Mouse (Mus musculus): ENCODE results near the gene Zfp385a.

Zfp385a gene

DNA sequence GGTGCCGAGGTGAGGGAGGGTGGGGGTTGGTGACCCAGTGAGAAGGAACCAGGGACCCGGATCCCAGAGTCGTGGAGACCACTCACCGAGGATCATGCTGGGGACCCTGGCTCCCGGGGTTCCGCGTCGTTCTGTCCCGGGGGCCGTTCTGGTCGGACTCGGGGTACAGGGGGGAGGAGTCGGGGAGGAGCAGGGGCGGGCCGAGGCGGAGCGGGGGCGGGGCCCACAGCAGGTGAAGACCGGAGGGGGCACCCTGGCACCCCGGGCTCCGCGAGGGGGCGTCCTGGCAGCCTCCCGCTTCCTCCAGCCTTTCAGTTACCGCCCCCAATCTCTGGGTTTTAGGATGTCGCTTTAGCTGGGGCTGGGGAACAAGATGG is at the start of gene Zfp385a:
Gene Zfp385a (minus strand): TSS at position 133 of the 377 bp plus-strand sequence.
- in situ Hi-C loops (cut with MboI; ENCODE audit: low pct_unique_long_range_greater_than_20kb in 1 of 2, low sequenced_read_pairs in 2 of 2, unreplicated experiment in 1 of 2): no loop called here

DNA sequence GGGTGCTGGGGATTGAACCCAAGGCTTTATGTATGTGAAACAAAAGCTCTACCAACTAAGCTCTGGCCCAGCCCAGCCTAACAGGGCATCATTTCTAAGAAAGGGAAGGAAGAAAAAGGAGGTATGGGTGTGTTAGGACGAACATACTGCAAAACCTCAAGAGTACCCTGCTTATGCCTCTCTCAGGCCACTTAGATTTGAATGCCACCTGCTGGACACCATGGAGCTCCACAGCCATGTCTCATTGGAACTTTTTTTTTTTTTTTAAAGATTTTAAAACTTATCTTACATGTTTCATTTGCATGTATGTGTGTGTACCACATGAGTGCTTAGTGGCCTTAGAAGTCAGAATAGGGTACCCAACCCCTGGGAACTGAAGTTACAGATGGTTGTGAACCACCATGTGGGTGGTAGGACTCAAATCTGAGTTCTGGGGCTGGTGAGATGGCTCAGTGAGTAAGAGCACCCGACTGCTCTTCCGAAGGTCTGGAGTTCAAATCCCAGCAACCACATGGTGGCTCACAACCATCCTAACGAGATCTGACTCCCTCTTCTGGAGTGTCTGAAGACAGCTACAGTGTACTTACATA is 48.8 kb upstream of the Zfp385a start:
- in situ Hi-C loops (cut with MboI; ENCODE audit: low pct_unique_long_range_greater_than_20kb in 1 of 2, low sequenced_read_pairs in 2 of 2, unreplicated experiment in 1 of 2): loop anchor here in 1 of 2 experiments (5.0 kb wide), 1 partner anchor 36 kb away; no protein-coding TSS in a partner anchor

DNA sequence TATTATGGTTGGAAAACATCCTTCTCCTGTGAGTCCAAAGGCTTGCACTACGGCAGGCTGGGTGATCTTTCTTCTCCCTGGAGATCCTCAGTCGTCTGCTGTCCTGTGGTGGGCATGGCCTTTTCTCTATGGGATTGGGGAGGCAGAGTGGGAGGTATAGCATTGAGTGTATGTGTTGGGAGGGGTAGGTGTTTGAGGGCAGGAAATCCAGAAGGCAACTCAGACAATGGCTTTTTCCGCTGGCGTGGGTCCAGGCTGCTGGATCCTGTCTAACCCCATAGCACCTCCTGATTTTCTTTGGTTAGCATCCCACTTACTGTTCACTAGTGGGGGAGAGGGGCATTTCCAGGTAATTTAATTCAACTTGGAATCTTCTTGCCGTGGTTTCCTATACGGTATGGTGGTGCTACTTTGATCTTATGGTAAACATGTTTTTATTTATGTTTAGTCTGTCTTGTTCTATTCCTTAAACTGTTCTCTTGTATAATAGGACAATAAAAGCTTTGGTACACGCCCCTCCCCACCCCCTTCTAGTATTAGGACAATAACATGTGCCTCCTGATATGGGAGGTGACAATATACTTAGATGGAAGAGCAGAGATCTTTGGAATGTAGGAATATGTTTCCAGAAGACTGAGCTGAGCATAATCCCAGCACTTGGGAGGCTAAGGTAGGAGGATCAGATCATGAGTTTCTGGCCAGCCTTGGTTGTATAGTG is 44.0 kb upstream of the Zfp385a start:
- in situ Hi-C loops (cut with MboI; ENCODE audit: low pct_unique_long_range_greater_than_20kb in 1 of 2, low sequenced_read_pairs in 2 of 2, unreplicated experiment in 1 of 2): no loop called here

DNA sequence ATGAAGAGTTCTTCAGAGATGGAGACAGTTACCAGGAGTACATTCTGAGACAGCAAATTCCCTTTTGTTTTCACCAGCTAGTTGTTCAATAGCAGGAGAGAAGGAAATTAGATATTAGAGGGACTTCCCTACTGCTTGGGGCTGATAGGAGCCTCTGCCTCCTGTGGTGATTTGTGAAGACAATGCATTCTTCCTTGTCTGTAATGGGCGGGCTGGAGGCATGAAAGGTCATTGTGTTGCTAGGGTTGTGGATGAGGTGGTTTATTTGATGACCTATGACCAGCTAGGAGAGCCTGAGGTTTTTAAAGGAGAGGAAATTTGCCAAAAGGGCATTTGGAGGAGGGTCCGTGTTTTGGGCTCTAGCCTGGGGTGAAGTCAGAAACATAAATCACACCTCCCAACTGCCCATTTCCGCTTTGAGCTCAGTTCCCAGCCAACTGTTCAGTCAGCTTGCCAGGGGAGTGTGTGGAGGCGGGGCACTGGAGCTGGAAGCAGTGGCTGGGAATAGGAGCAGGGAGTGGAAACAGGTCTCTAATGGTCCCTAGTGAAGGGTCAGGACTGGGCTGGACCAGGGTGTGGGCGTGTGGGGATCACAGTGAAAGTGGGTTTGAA is 43.0 kb upstream of the Zfp385a start:
- in situ Hi-C loops (cut with MboI; ENCODE audit: low pct_unique_long_range_greater_than_20kb in 1 of 2, low sequenced_read_pairs in 2 of 2, unreplicated experiment in 1 of 2): no loop called here

DNA sequence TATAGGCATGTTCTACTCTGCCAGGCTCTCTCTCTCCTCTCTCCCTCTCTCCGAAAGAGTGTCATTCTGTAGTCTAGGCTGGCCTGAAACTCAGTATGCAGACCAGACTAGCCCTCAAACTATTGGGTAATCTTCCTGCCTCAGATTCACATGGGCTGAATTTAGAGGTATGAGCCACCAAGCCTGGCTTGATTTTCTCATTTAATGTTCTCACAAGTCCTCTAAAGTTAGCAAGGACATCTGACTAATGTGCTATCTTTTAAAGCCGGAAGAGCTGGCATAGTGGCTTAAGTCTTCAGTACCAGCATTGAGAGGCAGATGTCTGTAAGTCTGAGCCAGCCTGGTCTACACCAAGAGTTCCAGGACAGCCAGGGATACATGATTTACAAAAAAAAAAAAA is 42.2 kb upstream of the Zfp385a start:
- in situ Hi-C loops (cut with MboI; ENCODE audit: low pct_unique_long_range_greater_than_20kb in 1 of 2, low sequenced_read_pairs in 2 of 2, unreplicated experiment in 1 of 2): no loop called here

DNA sequence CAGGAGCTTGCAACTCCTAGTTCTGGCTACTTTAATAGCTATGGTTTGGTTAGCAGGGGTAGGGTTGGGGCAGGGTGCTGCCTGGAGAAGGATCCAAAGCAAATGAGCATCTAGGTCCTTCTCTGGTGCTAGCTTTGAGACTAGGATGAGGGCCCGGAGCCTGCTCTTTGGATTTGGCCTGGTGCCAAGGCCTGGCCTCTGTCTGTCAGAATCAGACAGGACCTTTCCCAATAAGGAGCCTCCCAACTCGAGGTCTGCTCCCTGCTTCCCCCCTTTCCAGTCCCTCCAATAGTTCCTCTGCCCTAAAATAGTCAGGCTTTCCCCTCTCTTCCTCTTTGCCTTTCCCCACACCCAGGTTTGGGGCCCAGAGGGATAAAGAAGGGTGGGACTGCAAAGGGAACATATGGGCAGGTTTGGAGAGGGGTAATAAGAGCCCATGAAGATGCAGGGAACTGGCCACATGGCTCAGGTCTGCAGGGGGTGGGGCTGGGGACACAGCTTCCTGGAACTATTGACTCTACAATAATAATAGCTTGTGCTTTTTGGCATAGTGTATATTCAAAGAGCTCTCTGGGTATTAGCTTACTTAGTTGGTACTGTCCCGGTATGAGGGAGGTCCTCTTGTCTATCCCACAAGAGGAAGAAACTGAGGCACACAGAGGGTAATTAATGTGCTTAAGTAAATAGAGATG is 38.9 kb upstream of the Zfp385a start:
- in situ Hi-C loops (cut with MboI; ENCODE audit: low pct_unique_long_range_greater_than_20kb in 1 of 2, low sequenced_read_pairs in 2 of 2, unreplicated experiment in 1 of 2): no loop called here

DNA sequence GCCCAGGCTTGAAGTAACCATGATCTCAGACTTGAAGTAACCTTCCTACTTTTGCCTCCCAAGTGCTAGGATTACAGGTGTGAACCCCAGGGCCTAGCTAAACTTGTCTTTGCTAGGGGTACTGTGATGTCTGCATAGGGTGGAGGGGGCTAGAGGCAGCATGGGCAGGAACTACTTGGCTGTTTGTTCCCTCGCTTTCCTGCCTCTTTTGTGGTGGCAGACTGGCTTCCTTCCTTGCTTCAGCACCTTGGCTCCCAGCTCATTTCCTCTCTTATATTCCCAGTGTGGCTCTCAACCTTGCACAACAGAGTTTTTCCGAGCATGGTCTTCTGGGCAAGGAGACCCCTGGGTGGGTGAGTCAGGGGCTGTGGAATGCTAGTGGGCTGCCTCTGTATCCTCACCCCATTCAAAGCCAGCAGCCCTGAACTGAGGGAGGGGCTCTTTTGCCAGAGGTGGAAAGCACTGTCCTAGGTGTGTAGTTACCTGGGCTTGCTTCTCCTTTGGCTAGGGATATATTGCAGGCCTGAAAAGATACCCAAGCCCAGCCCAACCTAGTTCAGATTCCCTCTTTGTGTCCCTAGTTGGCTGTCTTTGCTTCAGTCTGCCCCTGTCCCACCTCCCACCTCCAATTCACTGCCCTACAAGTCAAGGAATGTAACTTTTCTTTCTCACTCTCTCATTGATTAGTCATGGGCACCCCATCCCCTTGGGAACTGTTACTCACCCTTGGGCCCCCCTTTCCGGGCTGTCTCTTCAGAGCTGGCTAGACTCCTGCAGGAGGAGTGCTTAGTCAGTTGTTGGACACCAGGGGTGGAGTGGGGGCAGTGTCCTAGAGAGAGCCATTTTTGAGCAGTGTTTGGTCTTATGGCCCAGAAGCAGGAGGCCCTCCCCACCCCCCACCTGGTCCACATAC is 38.1 kb upstream of the Zfp385a start:
- in situ Hi-C loops (cut with MboI; ENCODE audit: low pct_unique_long_range_greater_than_20kb in 1 of 2, low sequenced_read_pairs in 2 of 2, unreplicated experiment in 1 of 2): no loop called here

DNA sequence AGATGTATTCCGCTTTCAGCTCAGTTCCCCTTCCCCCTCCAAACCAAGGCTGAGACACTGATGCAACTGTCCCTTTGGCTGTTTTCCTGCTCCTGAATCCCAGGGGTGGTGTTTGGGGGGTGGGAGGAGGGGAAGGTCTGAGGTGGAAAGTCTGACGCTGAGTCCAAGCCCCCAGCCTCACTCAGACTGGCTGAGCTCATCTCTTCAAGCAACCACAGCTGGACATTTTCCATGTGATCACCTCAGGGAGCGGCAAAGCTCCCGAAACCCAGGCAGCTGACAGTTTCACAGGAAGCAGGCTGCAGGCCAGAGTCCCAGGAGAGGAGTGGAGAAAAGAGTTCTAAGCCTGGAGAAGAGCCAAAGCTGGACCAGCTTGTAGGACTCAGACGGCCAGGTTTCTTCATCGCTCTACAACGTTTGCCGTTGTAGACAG is 37.0 kb upstream of the Zfp385a start:
- in situ Hi-C loops (cut with MboI; ENCODE audit: low pct_unique_long_range_greater_than_20kb in 1 of 2, low sequenced_read_pairs in 2 of 2, unreplicated experiment in 1 of 2): no loop called here

DNA sequence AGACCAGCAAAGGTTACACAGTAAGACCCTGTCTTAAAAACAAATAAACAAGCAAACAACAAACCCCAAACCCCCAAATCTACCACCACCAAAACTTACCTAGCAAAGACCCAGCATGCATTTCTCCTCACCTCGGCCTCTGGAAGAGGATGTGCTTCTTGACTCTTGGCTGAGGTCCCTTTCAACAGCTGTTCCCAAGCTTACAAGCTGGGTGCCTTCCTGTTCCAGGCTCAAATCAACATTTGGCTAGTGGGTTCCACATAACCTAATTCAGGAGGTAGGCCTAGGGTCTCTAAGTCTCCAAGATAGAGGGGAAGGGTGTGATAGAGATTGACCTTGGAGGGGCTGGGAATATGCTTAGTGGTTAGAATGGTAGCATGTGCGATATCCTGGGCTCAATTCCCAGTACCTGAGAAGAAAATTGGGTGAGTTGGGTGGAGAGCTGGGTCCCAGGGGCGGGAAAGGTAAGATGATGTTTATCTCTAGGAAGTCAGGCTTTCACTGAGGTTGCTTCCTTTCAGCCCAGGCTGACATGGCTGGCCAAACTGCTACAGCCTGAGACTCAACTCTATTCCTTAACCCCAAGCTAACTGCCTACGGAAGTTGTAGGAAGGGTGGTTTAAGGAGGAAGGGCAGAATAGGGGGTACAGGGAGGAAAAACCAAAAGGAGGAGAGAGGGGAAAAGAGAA is 35.4 kb upstream of the Zfp385a start:
- in situ Hi-C loops (cut with MboI; ENCODE audit: low pct_unique_long_range_greater_than_20kb in 1 of 2, low sequenced_read_pairs in 2 of 2, unreplicated experiment in 1 of 2): no loop called here

DNA sequence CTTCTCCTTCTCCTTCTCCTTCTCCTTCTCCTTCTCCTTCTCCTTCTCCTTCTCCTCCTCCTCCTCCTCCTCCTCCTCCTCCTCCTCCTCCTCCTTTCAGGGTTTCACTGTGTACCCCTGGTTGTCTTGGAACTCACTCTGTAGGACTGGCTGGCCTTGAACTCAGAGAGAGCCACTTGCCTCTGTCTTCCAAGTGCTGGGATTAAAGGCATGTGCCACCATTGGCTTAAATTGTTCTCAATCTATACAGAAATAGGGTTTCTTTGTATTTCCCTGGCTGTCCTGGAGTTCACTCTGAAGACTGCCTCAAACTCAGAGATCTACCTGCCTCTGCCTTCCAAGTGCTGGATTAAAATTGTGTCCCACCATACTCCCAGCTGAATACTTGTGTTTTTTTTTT is 32.6 kb upstream of the Zfp385a start:
- in situ Hi-C loops (cut with MboI; ENCODE audit: low pct_unique_long_range_greater_than_20kb in 1 of 2, low sequenced_read_pairs in 2 of 2, unreplicated experiment in 1 of 2): no loop called here

DNA sequence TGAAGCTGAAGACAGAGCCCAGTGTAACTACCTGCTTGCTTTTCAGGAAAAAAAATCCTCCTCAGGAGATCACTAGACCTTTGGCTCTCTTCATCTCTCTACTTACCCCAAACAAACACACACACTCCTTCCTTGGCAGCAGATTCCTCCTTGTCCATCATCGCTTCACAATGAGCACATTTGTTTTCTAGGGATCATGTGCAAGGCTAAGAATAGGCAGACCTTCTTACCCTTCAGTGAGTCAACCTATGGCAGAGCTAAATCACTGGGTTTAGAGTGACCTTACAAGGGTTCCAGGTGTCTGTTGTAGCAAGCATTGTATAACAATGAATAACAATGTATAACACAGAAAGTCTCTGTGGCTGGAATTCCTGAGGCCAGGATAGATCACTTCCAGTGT is 31.8 kb upstream of the Zfp385a start:
- in situ Hi-C loops (cut with MboI; ENCODE audit: low pct_unique_long_range_greater_than_20kb in 1 of 2, low sequenced_read_pairs in 2 of 2, unreplicated experiment in 1 of 2): no loop called here

DNA sequence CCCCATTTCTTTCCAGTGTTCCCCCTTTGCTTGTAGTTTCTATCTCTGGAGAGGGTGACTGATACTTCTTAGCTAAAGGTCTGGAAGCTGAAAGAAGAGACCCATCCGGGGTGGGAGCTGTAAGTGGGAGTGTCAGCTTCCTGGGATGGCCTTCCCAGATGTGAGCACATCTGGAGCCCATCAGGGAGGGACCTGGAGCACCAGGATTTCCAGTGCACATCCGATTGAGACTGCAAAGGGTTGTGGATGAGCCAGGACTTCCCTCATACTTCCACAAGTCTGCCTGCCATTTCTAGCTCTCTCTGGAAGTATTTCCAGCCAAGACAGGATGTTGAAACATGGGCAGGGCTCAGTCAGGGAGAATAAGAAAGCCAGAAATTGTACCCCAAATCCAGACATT is 31.3 kb upstream of the Zfp385a start:
- in situ Hi-C loops (cut with MboI; ENCODE audit: low pct_unique_long_range_greater_than_20kb in 1 of 2, low sequenced_read_pairs in 2 of 2, unreplicated experiment in 1 of 2): no loop called here

DNA sequence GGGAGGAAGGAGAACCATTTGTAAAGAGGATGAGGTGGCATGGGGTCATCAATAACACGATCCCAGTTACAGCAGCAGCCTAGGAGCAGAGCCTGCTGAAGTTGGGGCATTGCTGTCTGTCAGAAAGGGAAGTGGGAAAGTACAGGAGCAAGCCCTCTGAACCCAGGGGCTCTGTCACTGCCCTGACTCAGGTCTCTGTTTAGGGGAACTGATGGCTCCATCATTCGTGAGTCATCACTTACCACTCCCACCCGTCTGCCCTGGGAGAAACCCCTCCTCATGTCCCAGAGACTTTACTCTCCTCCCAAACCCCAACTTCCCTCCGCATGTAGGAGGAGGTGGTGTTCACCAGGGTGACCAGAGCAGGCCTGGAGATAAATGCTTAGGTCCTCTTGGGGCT is 30.6 kb upstream of the Zfp385a start:
- in situ Hi-C loops (cut with MboI; ENCODE audit: low pct_unique_long_range_greater_than_20kb in 1 of 2, low sequenced_read_pairs in 2 of 2, unreplicated experiment in 1 of 2): no loop called here

DNA sequence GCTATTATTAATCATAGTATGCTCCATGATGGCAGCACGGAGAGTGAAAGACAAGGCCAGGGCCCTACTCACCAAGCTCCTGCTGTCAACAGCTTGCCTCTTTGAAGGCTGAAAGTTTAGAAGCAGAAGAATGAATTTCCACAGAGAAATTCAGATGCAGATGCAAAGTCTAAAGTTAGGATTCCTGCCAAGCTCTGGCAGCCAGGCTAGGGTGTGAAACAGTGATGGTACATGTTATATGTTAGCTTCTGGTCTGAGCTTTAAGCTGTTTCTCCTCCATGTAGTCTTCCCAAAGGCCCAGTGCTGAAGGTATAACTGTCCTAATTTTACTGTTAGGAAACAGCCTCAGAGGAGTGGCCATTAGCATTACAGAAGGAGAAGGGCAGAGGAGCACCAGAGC is 29.2 kb upstream of the Zfp385a start:
- in situ Hi-C loops (cut with MboI; ENCODE audit: low pct_unique_long_range_greater_than_20kb in 1 of 2, low sequenced_read_pairs in 2 of 2, unreplicated experiment in 1 of 2): no loop called here

DNA sequence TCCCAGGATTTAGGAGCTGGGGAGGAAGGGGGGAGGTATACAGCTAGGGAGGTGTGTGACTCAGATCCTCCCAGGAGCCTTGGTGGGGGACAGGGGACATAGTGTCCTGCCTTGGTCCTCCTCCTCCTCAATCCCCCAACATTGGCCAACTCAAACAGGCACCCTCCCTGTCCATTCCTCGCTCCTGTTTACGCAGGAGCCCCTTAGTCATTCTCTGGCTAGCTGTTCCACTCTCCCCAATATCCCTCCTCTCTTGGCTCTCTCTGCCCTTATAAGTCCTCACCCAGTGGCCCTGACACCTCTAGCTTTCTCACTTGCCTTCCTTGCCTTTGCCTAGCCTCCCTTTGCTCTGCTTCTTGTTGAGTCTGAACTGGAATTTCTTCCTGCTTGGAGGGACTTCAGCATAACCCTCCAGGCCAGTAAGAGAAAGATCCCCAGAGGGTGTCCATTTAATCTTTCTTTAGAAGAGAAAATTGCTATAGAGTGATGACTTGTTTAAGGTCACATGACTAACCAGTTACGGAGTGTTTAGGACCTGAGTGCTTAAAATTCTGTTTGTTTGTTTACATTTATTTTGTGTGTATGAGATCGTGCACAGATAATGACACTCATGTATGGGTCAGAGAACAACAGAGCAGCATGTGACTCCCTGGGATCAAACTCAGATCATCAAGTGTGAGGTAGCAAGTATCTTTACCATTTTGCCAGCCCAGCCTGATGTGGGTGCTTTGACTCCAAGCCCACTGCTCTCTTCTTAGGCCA is 28.5 kb upstream of the Zfp385a start:
- in situ Hi-C loops (cut with MboI; ENCODE audit: low pct_unique_long_range_greater_than_20kb in 1 of 2, low sequenced_read_pairs in 2 of 2, unreplicated experiment in 1 of 2): no loop called here

DNA sequence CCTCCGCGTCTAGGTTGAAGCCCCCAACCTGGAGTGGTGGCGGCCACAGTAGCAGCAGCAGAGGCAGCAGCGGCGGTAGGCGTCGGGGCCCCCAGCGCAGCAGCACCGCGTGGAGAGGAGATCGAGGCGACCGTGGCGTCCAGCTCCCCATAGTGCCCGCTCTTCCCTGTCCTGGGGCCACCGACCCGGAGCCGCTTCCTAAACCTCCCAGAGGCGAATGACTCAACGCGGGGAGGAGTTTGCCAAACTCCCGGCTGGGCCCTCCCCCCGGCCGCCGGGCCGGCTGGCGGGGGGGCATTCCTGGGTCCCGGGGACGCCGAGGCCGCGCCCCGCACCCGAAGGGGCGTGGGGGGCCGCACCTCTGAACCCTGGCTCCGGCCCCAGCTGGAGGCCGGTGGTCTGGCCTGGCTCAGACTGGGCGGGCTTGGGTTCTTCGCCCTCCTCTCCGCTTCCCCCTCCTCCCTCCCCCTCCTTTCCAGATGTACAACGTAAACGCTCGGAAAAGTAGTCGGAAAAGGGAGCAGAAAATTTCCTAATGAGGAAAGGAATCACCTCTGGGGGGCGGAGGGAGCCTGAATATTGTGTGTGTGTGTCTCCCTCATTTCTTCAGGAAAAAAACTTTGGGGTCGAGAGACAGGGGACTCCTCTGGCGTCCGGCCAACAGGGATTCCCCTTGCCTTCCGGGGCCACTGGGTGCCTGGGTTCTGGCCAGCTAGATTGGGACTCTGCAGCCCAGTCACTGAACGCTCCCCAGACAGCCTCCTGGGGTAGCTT is 26.7 kb upstream of the Zfp385a start, which contains the start of gene Itga5:
Gene Itga5 (minus strand): TSS at position 388 of the 774 bp plus-strand sequence.
- in situ Hi-C loops (cut with MboI; ENCODE audit: low pct_unique_long_range_greater_than_20kb in 1 of 2, low sequenced_read_pairs in 2 of 2, unreplicated experiment in 1 of 2): no loop called here

Data from mouse embryonic stem cell (cell line).